Mouse (Mus musculus): ENCODE measurements at regions not wholly inside any gene's neighbourhood (a gene's known extent, or its start where the extent isn't known, plus 50 kb on each side); places are given as distances from the start of the nearest gene placed in this dataset.
A peak's percentile ranks its signal among the peaks of the same experiment; 100 is the strongest.

DNA sequence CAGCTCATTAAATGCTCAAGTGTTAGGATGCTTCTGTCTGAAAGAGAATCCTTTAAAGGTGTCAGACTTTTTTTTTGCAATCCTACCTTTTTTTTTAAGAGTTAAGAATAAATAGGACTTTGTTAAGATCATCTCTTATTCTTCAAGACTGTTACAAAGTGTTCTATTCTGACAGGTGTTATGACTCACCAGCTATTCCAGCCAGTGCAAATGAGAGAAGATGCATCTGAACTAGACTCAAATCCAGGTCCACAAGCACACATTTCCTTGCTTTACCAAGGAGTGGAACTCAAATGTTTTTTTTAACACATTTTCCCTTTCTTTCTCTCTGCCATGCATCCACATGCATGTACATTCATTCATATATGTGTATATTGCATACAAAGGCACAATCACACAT is 98.4 kb upstream of the Atp10a start:
- no peak overlapping the region for H3K4me2 ChIP-seq (replicated peaks; ENCODE audit: low read depth, low read length)
- no peak overlapping the region for H3K27ac ChIP-seq (ENCODE audit: low read depth, low read length)
- H3K9me3 ChIP-seq (ENCODE audit: control insufficient read depth, low read length), result no peaks in the 10 kb centered on the region
- H3K4me3 ChIP-seq (ENCODE audit: low read depth, low read length), result no peak overlapping the region
- ATAC-seq (ENCODE audit: low FRiP score), result no peak
- H3K4me1 ChIP-seq (replicated peaks; ENCODE audit: control insufficient read depth, insufficient read depth, low read length), result no peaks in the 10 kb centered on the region
- no peaks in the 10 kb centered on the region for H3K36me3 ChIP-seq (ENCODE audit: control insufficient read depth, insufficient read depth, low read length)
- H3K9ac ChIP-seq (ENCODE audit: low read depth, low read length), result no peak overlapping the region
- no peaks in the 10 kb centered on the region for H3K27me3 ChIP-seq (ENCODE audit: control insufficient read depth, insufficient read depth, low read length)
- DNase-seq (ENCODE audit: low spot score), result no peak

DNA sequence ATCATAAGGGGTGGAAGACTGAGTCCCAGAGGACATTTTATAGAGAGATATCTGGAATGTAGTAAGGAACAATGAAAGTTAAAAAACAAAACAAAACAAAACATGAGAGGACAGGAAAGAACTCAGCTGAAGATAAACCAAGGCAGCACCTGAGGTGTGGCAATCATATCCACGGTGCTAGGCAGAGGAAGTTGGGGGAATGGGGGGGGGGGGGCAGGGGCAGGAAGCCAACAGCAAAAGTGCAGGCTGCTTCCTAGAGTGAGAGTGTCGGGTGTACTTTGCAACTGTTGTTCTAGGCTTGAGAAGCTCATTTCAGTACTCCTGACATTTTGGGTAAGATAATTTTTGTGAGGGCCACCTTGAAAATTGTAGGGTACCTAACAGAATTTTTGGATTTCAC is 87.2 kb upstream of the Atp10a start:
- no peaks in the 10 kb centered on the region for H3K4me1 ChIP-seq (replicated peaks; ENCODE audit: control insufficient read depth, insufficient read depth, low read length)
- H3K9ac ChIP-seq (ENCODE audit: low read depth, low read length), result no peak overlapping the region
- ATAC-seq (ENCODE audit: low FRiP score) (no peak), DNase-seq (ENCODE audit: low spot score) (no peak)
- H3K4me2 ChIP-seq (replicated peaks; ENCODE audit: low read depth, low read length), result no peak overlapping the region
- no peak overlapping the region for H3K4me3 ChIP-seq (ENCODE audit: low read depth, low read length)
- no peak overlapping the region for H3K27ac ChIP-seq (ENCODE audit: low read depth, low read length)
- H3K27me3 ChIP-seq (ENCODE audit: control insufficient read depth, insufficient read depth, low read length), result no peaks in the 10 kb centered on the region
- no peaks in the 10 kb centered on the region for H3K36me3 ChIP-seq (ENCODE audit: control insufficient read depth, insufficient read depth, low read length)
- no peaks in the 10 kb centered on the region for H3K9me3 ChIP-seq (ENCODE audit: control insufficient read depth, low read length)
- 51% methylated on average over 2 of the region's 2 CpGs for WGBS

DNA sequence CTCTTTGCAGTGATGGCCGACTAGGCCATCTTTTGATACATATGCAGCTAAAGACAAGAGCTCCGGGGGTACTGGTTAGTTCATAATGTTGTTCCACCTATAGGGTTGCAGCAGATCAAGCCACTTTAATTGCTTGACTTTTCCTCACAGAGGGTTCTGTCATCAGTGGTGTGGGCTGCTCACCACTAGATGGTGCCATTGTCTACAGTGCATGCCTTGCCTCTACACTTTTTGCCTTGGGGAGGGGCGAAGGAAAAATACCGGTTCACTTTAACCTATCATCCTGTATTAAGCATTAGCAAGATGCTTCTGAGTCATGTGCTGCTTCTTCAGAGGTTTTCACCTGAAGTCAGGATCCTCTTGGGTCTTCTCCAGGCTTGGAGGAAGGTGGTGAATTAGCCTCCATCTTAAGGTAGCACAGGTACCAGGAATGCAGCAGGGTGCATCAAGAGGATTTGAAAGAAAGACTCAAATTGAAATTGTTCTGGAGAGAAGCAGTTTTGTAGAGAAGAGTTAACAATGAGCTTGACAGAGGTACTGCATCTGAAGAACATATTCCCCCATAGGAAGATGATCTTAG is 71.6 kb upstream of the Atp10a start:
- H3K4me3 ChIP-seq (ENCODE audit: low read depth, low read length), result no peak overlapping the region
- no peak overlapping the region for H3K4me2 ChIP-seq (replicated peaks; ENCODE audit: low read depth, low read length)
- 31% methylated on average over 4 of the region's 4 CpGs for WGBS
- peak; percentile 64 for DNase-seq (ENCODE audit: low spot score)
- H3K4me1 ChIP-seq (replicated peaks; ENCODE audit: control insufficient read depth, insufficient read depth, low read length), result no peaks in the 10 kb centered on the region
- no peaks in the 10 kb centered on the region for H3K9me3 ChIP-seq (ENCODE audit: control insufficient read depth, low read length)
- H3K9ac ChIP-seq (ENCODE audit: low read depth, low read length), result no peak overlapping the region
- H3K36me3 ChIP-seq (ENCODE audit: control insufficient read depth, insufficient read depth, low read length), result no peaks in the 10 kb centered on the region
- no peaks in the 10 kb centered on the region for H3K27me3 ChIP-seq (ENCODE audit: control insufficient read depth, insufficient read depth, low read length)
- peak; percentile 70 for ATAC-seq (ENCODE audit: low FRiP score)
- H3K27ac ChIP-seq (ENCODE audit: low read depth, low read length), result no peak overlapping the region

DNA sequence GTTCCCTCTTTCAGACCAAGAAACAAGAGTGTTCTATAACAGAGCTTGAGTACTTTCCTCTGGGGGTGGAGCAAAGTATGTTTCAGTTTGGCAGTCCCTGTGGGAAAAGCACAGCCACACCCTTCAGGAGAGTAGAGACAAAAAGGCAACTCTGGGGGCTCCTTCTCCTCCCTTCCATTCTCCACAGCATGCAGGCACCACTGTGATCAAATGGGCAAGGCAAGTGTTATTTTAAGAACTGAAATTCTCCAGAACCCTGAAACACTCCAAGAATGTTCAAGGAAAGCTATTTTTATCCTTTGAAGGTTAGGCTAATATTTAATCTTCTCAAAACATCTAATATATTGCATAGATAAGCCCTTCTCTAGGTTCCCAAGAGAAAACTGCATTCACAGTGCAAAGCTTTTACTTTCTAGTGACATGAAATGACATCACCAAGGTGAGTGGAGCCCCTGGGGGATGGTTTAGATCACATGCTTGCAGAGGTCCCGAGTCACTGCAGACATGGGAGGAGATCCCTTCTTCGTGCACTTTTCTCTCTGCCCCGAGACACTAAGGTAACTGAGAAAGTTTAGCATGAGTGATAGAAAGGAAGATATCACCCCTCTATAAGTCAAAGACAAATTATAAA is 70.2 kb upstream of the Atp10a start:
- Histone ChIP-seq H3K36me3 (ENCODE audit: control insufficient read depth, insufficient read depth, low read length) (no peaks in the 10 kb centered on the region), H3K9ac (ENCODE audit: low read depth, low read length) (no peak overlapping the region), H3K4me3 (ENCODE audit: low read depth, low read length) (no peak overlapping the region), H3K27ac (ENCODE audit: low read depth, low read length) (no peak overlapping the region), H3K4me1 (replicated peaks; ENCODE audit: control insufficient read depth, insufficient read depth, low read length) (no peaks in the 10 kb centered on the region), H3K27me3 (ENCODE audit: control insufficient read depth, insufficient read depth, low read length) (no peaks in the 10 kb centered on the region), H3K9me3 (ENCODE audit: control insufficient read depth, low read length) (no peaks in the 10 kb centered on the region), H3K4me2 (replicated peaks; ENCODE audit: low read depth, low read length) (no peak overlapping the region)
- ATAC-seq (ENCODE audit: low FRiP score), result no peak
- DNase-seq (ENCODE audit: low spot score), result no peak
- WGBS, result 81% methylated on average over 3 of the region's 3 CpGs

DNA sequence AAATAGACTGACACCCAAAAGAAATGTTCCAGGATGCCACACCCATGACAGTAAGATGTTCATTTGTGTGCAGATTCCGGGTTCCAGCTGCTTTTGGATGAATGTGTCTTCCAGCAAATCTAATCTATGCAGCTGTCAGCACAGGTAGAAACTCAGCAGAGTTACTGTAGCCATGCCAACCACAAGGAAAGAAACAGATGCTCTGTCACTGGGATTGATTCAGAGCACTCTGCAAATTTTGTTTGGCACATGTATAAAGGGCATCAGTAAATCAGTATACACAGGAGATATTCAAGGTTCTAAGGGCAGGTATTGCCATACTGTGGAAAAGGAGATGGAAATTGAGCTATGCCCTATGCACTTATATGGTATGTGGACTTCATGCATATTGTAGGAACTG is 60.0 kb upstream of the Atp10a start:
- Histone ChIP-seq H3K4me1 (replicated peaks; ENCODE audit: control insufficient read depth, insufficient read depth, low read length) (no peaks in the 10 kb centered on the region), H3K27ac (ENCODE audit: low read depth, low read length) (no peak overlapping the region), H3K4me3 (ENCODE audit: low read depth, low read length) (no peak overlapping the region), H3K27me3 (ENCODE audit: control insufficient read depth, insufficient read depth, low read length) (no peaks in the 10 kb centered on the region), H3K9ac (ENCODE audit: low read depth, low read length) (no peak overlapping the region), H3K36me3 (ENCODE audit: control insufficient read depth, insufficient read depth, low read length) (no peaks in the 10 kb centered on the region), H3K9me3 (ENCODE audit: control insufficient read depth, low read length) (no peaks in the 10 kb centered on the region), H3K4me2 (replicated peaks; ENCODE audit: low read depth, low read length) (no peak overlapping the region)
- no peak for ATAC-seq (ENCODE audit: low FRiP score)
- no peak for DNase-seq (ENCODE audit: low spot score)
- 76% methylated on average over 1 of the region's 1 CpGs for WGBS
